Mouse (Mus musculus): ENCODE measurements at regions not wholly inside any gene's neighbourhood (a gene's known extent, or its start where the extent isn't known, plus 50 kb on each side); places are given as distances from the start of the nearest gene placed in this dataset.

- no peak overlapping the region for H3K4me3 ChIP-seq (ENCODE audit: low read depth, low read length)
- no peaks in the 10 kb centered on the region for H3K4me1 ChIP-seq (ENCODE audit: control insufficient read depth, insufficient read depth, low read length)
- DNase-seq (ENCODE audit: low spot score) (no peak), ATAC-seq (replicated peaks; ENCODE audit: insufficient number of reproducible peaks, low FRiP score, low TSS enrichment, low read depth) (no peak)
- H3K27ac ChIP-seq (replicated peaks; ENCODE audit: low read depth, low read length) = no peak overlapping the region
- 84% methylated on average over 15 of the region's 15 CpGs for WGBS
- H3K9ac ChIP-seq (replicated peaks; ENCODE audit: low read length) = no peak overlapping the region
- no peaks in the 10 kb centered on the region for H3K27me3 ChIP-seq (ENCODE audit: control insufficient read depth, insufficient read depth, low read length)
- H3K9me3 ChIP-seq (replicated peaks; ENCODE audit: control insufficient read depth, low read length) = no peaks in the 10 kb centered on the region
- H3K4me2 ChIP-seq (ENCODE audit: low read depth, low read length) = no peak overlapping the region
- no peaks in the 10 kb centered on the region for H3K36me3 ChIP-seq (replicated peaks; ENCODE audit: control insufficient read depth, insufficient read depth, low read depth, low read length)
Measured at GRCm38 (mm10) chr11:64134571-64135307, 55.5 kb upstream of the Cox10 start.

Data from embryonic facial prominence, embryonic 11.5 days (tissue).